Mouse (Mus musculus) cerebellum, adult (tissue): ENCODE measurements around the gene Cry2.
A peak's percentile ranks its signal among the peaks of the same experiment; 100 is the strongest.

ENCODE experiments used
- ATAC-seq: cut with Nextera tagmentation; 2 replicates; pipeline ENCODE4 v1.9.2; 2017; ENCODE audit warnings: mild to moderate bottlenecking, moderate library complexity, mixed read lengths; ENCODE audit not compliant: insufficient number of reproducible peaks, low FRiP score, low TSS enrichment

Cry2 gene

GRCm38 (mm10) chr2:92390206-92390930 is 43.5 kb downstream of the Cry2 start:
- ATAC-seq = no peak

GRCm38 (mm10) chr2:92389645-92390044 is 44.2 kb downstream of the Cry2 start:
- ATAC-seq = no peak

DNA sequence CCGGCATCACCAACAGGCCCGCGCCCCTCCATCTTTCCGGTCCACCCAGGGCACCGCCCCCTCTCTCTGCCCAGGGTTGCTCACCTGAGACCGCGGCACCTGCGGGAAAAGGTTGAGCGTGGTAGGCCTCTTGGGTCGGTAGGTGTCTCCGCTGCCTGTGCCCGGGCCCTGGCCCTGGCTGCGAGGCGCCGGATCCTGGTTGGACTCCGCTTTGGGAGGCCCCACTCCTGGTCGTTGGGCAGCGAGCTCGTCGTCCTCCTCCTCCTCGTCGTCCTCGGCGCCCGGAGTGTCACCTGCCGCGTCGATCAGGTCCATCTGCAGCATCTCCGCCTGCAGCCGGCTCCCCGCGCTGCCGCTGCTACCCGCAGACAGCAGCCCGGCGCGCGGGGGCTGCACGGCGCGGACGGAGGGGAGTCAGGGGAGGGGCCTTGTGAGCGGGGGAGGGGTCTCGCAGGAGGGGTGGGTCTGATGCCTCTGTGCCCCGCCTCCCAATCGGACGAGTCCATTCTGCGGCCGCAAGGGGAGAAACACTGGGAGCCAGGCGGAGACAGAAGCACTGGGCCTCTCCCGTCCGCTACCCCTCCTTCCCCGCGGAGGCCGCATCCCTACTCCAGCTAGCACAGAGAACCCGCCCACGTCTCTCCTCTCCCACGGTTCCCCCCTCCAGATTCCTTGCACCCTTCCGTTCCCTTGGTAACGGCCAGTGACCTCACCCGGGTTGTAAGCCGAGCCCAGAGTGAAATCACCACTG is 44.8 kb downstream of the Cry2 start:
- peak; percentile 49 for ATAC-seq

- no peak for ATAC-seq
Observed at GRCm38 (mm10) chr2:92388081-92388517, 45.7 kb downstream of the Cry2 start.

- ATAC-seq = no peak
Observed at GRCm38 (mm10) chr2:92387646-92388045, 46.2 kb downstream of the Cry2 start.

DNA sequence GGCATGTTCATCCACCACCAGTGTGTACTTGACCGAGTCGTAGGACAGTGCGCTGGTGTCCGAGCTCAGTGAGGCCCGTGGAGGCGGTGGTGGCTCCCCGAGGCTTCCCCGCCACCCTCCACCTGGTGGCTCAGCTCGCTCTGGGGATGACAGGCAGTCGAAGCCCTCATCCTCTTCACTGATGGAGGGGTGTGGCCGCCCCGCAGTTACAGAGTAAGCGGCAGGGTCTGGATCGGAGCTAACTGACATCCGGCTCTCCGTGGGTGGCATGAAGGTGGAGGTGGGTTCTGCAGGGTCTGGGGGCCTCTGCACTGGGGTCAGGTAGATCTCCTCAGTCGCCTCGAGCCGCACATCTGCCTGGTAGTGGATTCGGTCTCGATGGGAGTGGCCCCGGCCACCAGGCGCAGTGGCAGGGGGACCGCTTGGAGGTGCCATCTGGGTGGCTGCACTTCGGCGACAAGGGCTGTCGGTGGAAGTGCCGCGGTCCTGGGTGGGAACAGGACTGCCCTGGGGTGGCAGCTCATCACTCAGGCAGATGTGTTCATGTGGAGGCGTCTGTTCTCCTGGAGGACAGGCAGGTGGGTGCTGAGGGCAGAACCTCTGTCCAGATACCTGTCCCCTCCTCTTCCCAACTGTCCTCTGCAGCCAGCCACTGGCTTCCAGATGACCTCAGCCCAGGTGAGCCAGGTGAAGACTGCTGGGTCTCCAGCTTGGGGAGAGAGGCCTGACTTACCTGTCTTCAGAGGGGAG is 46.8 kb downstream of the Cry2 start:
- ATAC-seq = no peak

GRCm38 (mm10) chr2:92385113-92386051 is 48.5 kb downstream of the Cry2 start:
- no peak for ATAC-seq

- no peak for ATAC-seq
Observed at GRCm38 (mm10) chr2:92384101-92384500, 49.7 kb downstream of the Cry2 start.

- ATAC-seq = no peak
Observed at GRCm38 (mm10) chr2:92382759-92383158, 51.1 kb downstream of the Cry2 start.

GRCm38 (mm10) chr2:92381901-92382588 is 51.8 kb downstream of the Cry2 start, which contains the start of gene 1700029I15Rik:
Gene 1700029I15Rik, plus strand, starts transcription at chr2:92382538.
- no peak for ATAC-seq

- ATAC-seq = no peak
Observed at GRCm38 (mm10) chr2:92381161-92381560, 52.7 kb downstream of the Cry2 start.

DNA sequence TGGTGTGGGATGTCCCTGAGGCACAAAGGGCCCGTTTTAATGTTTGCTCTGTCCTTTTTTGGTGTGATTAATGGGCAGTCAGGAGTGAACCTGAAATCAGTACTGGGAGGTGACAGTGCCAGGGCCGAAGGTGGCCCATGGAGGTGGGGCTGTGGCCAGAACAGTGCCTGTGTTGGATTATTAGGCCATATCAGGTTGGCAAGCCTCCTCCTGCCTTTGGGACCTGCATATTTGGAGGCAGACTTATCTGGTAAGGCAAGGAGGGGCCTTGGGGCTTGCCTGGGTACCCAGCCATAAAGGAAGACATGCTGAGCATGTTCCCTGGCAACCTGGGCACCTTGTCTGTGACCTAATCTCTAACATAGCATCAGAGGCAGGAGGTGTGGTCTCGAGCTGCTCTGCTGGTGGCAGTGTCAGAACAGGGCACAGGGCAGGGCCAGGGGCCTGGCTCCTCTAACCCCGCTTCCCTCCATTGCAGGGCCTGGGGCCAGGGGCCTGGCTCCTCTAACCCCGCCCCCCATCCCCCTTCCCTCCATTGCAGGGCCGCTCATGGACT is 53.3 kb downstream of the Cry2 start:
- no peak for ATAC-seq

- no peak for ATAC-seq
Observed at GRCm38 (mm10) chr2:92379783-92380494, 53.9 kb downstream of the Cry2 start.

DNA sequence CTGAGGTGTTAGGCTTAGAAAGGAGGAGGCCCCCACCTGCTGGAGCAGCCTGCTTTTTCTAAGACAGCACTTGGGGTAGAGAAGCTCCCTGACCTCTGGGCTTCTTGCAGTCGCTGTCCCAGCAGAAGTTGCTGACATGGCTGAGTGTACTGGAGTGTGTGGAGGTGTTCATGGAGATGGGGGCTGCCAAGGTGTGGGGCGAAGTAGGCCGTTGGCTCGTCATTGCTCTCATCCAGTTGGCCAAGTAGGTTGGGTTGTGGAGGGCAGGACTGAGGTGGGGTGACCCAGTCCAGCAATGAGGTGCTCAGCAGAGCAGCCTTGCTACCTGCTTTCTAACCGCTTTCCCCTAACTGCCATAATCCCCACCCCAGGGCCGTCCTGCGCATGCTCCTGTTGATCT is 56.5 kb downstream of the Cry2 start:
- ATAC-seq = no peak

GRCm38 (mm10) chr2:92376300-92376699 is 57.5 kb downstream of the Cry2 start:
- no peak for ATAC-seq

DNA sequence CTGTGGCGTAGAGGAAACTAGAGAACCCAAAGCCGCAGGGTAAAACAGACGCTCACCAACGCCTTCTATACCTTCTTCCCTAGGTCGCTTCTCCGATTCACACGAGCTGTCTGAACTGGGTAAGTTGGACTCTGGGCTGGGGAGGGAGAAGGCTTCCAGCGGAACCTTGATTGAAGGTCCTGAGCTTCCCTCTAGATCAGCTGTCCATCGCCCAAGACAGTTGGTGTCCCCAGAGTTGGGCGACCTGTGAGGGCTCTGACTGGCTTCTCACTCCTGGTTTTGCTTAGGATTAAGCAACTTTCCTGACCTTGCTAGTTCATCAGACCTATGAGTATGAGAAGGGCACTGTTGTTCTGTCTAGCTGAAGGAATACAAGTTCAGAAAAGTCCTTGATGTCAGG is 58.1 kb downstream of the Cry2 start:
- no peak for ATAC-seq

- peak; percentile 87 for ATAC-seq
Observed at GRCm38 (mm10) chr2:92375099-92375623, 58.7 kb downstream of the Cry2 start.

GRCm38 (mm10) chr2:92374514-92374913 is 59.3 kb downstream of the Cry2 start, which contains the start of the genes Pex16 and Large2:
Gene Pex16, plus strand, starts transcription at chr2:92374676.
Gene Large2, minus strand, starts transcription at chr2:92374869.
- no peak for ATAC-seq
